Mouse (Mus musculus) retina, embryonic 14.5 days (tissue): ENCODE measurements around the gene Pde4d.
A peak's percentile ranks its signal among the peaks of the same experiment; 100 is the strongest.

ENCODE experiments used
- DNase-seq: peaks from one replicate; pipeline ENCODE4 v3.0.0-alpha.2; 2015; ENCODE audit warnings: low spot score

Pde4d gene

GRCm38 (mm10) chr13:109239296-109239695 is 789.5 kb downstream of the Pde4d start:
- peak; percentile 78 for DNase-seq

- no peak for DNase-seq
These were observed 792.8 kb downstream of the Pde4d start for GRCm38 (mm10) chr13:109242456-109243050.

- DNase-seq = no peak
These were observed 793.4 kb downstream of the Pde4d start for GRCm38 (mm10) chr13:109243160-109243559.

- no peak for DNase-seq
These were observed 797.3 kb downstream of the Pde4d start for GRCm38 (mm10) chr13:109247061-109247460.

GRCm38 (mm10) chr13:109249315-109249714 is 799.6 kb downstream of the Pde4d start:
- no peak for DNase-seq

GRCm38 (mm10) chr13:109255634-109256033 is 805.9 kb downstream of the Pde4d start:
- DNase-seq = no peak

GRCm38 (mm10) chr13:109260220-109260795 is 810.6 kb downstream of the Pde4d start:
- peak; percentile 86 for DNase-seq

GRCm38 (mm10) chr13:109260796-109261516 is 811.2 kb downstream of the Pde4d start:
- DNase-seq = no peak

- DNase-seq = peak; percentile 23
These were observed 812.0 kb downstream of the Pde4d start for GRCm38 (mm10) chr13:109261642-109262220.

- no peak for DNase-seq
These were observed 812.8 kb downstream of the Pde4d start for GRCm38 (mm10) chr13:109262501-109262900.

- DNase-seq = no peak
These were observed 814.1 kb downstream of the Pde4d start for GRCm38 (mm10) chr13:109263833-109264232.

GRCm38 (mm10) chr13:109268253-109268652 is 818.5 kb downstream of the Pde4d start:
- peak; percentile 38 for DNase-seq

- no peak for DNase-seq
These were observed 819.0 kb downstream of the Pde4d start for GRCm38 (mm10) chr13:109268659-109269322.

GRCm38 (mm10) chr13:109274869-109275268 is 825.1 kb downstream of the Pde4d start:
- DNase-seq = no peak

- no peak for DNase-seq
These were observed 828.0 kb downstream of the Pde4d start for GRCm38 (mm10) chr13:109277792-109278191.

- DNase-seq = no peak
These were observed 828.8 kb downstream of the Pde4d start for GRCm38 (mm10) chr13:109278504-109278912.

GRCm38 (mm10) chr13:109279211-109279610 is 829.5 kb downstream of the Pde4d start:
- DNase-seq = no peak

GRCm38 (mm10) chr13:109280433-109280832 is 830.7 kb downstream of the Pde4d start:
- DNase-seq = no peak

GRCm38 (mm10) chr13:109287465-109287864 is 837.7 kb downstream of the Pde4d start:
- DNase-seq = no peak

- no peak for DNase-seq
These were observed 841.2 kb downstream of the Pde4d start for GRCm38 (mm10) chr13:109290922-109291321.

GRCm38 (mm10) chr13:109293011-109293410 is 843.3 kb downstream of the Pde4d start:
- no peak for DNase-seq

- DNase-seq = no peak
These were observed 846.7 kb downstream of the Pde4d start for GRCm38 (mm10) chr13:109296347-109297037.
